In the genomic region with DNA sequence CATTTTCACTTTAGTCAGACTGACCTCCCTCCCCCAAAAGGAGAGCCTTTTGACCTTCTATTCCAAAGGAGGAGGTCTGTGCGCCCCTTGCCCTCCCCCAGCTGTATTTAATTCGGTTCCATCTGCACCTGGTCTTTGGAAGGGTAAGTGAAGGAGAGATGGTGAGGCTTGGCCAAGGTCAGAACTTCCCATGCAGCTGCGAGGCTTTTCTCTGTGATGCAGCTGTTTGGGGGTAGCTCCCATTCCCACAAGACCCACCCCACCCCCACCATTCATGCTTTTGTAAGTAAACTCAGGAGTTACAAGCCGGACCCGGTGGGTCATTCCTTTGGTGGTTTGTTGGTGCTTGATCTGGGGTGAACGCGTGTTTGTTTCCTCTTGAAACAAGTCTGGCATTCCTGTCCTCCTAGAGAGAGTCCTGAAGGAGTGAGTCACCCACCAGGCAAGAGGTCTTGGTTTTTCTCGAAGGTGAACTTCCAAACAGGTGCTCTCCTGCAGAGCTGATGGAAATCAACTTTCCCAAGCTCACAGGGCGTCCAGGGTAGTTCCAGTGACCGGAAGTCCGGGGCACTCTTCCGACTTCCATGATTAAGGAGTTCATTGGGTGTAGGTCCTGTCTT, we compare ENCODE assay signal across 24 mouse cellular contexts. TPM values are rescaled to one million over a fixed set of nuclear protein-coding genes. Genes with fewer than 3 reads are reported as not detected.
DNase-seq lines count a peak whose midpoint lies in the region; ATAC-seq lines count a peak whose summit lies in the region.
"Had no signal": no experiment of that assay in that cellular context is flagged by ENCODE, and none has a peak within 500 bp of the region (broad histone marks: within the 10 kb centered on the region; RNA-seq: fewer than 3 reads in every experiment).

No protein-coding gene starts in this region.

- H3K4me2 ChIP-seq in forebrain, embryonic 11.5 days (ENCODE audit: low read depth, low read length, severe bottlenecking): no peak overlapping the region
- no peak overlapping the region for H3K4me2 ChIP-seq in forebrain, embryonic 14.5 days (ENCODE audit: low read length)
- H3K4me2 ChIP-seq in limb, embryonic 11.5 days (ENCODE audit: low read depth, severe bottlenecking): no peak overlapping the region
- no peak overlapping the region for H3K4me2 ChIP-seq in intestine, embryonic 15.5 days (replicated peaks)
- H3K4me2 ChIP-seq in neural tube, embryonic 15.5 days: no peak overlapping the region
- H3K4me2 ChIP-seq: embryonic facial prominence, embryonic 12.5 days; liver, embryonic 11.5 days; midbrain, embryonic 11.5 days; neural tube, embryonic 13.5 days had no signal

- no peaks in the 10 kb centered on the region for H3K9me3 ChIP-seq in forebrain, embryonic 11.5 days (ENCODE audit: control insufficient read depth, low read length)
- H3K9me3 ChIP-seq in forebrain, embryonic 14.5 days (replicated peaks; ENCODE audit: control insufficient read depth, low read length): no peaks in the 10 kb centered on the region
- H3K9me3 ChIP-seq in limb, embryonic 11.5 days (ENCODE audit: control insufficient read depth, low read length): no peaks in the 10 kb centered on the region
- H3K9me3 ChIP-seq in intestine, embryonic 15.5 days: no peaks in the 10 kb centered on the region
- H3K9me3 ChIP-seq in neural tube, embryonic 15.5 days (replicated peaks): no peaks in the 10 kb centered on the region
- H3K9me3 ChIP-seq: embryonic facial prominence, embryonic 12.5 days; neural tube, embryonic 13.5 days had no signal

- H3K27ac ChIP-seq in forebrain, embryonic 11.5 days (ENCODE audit: low read depth, low read length): no peak overlapping the region
- no peak overlapping the region for H3K27ac ChIP-seq in forebrain, embryonic 14.5 days (ENCODE audit: low read depth, low read length)
- H3K27ac ChIP-seq in limb, embryonic 11.5 days (replicated peaks; ENCODE audit: low read depth, low read length): no peak overlapping the region
- no peak overlapping the region for H3K27ac ChIP-seq in intestine, embryonic 15.5 days
- H3K27ac ChIP-seq in neural tube, embryonic 15.5 days (replicated peaks): no peak overlapping the region
- H3K27ac ChIP-seq: embryonic facial prominence, embryonic 12.5 days; heart, adult 2 months; neural tube, embryonic 13.5 days had no signal

- H3K9ac ChIP-seq in forebrain, embryonic 11.5 days (ENCODE audit: low read length): no peak overlapping the region
- no peak overlapping the region for H3K9ac ChIP-seq in forebrain, embryonic 14.5 days (ENCODE audit: low read length)
- H3K9ac ChIP-seq in limb, embryonic 11.5 days (ENCODE audit: low read length): no peak overlapping the region
- H3K9ac ChIP-seq in intestine, embryonic 15.5 days: no peak overlapping the region
- no peak overlapping the region for H3K9ac ChIP-seq in neural tube, embryonic 15.5 days (replicated peaks)
- H3K9ac ChIP-seq: embryonic facial prominence, embryonic 12.5 days; neural tube, embryonic 13.5 days had no signal

- WGBS in forebrain, embryonic 11.5 days: 20% methylated on average over 12 of the region's 12 CpGs
- 28% methylated on average over 12 of the region's 12 CpGs for WGBS in forebrain, embryonic 14.5 days
- WGBS in limb, embryonic 11.5 days: 18% methylated on average over 12 of the region's 12 CpGs
- 34% methylated on average over 12 of the region's 12 CpGs for WGBS in intestine, embryonic 15.5 days
- WGBS in neural tube, embryonic 15.5 days: 31% methylated on average over 12 of the region's 12 CpGs

- H3K4me3 ChIP-seq in forebrain, embryonic 11.5 days (ENCODE audit: low read depth, low read length): no peak overlapping the region
- H3K4me3 ChIP-seq in forebrain, embryonic 14.5 days (ENCODE audit: low read depth, low read length): no peak overlapping the region
- H3K4me3 ChIP-seq in limb, embryonic 11.5 days (ENCODE audit: low read depth, low read length): no peak overlapping the region
- H3K4me3 ChIP-seq in intestine, embryonic 15.5 days (replicated peaks): no peak overlapping the region
- H3K4me3 ChIP-seq in neural tube, embryonic 15.5 days (replicated peaks): no peak overlapping the region
- H3K4me3 ChIP-seq: embryonic facial prominence, embryonic 12.5 days; heart, adult 2 months; neural tube, embryonic 13.5 days had no signal

- H3K27me3 ChIP-seq in forebrain, embryonic 11.5 days (ENCODE audit: control insufficient read depth, insufficient read depth, low read length): peaks cover 2% of the 10 kb centered on the region; the same call in 1 of the 2 replicates
- peaks cover 4% of the 10 kb centered on the region; the same call in 1 of the 2 replicates for H3K27me3 ChIP-seq in forebrain, embryonic 14.5 days (replicated peaks; ENCODE audit: control insufficient read depth, insufficient read depth, low read length)
- no peaks in the 10 kb centered on the region for H3K27me3 ChIP-seq in limb, embryonic 11.5 days (ENCODE audit: control insufficient read depth, insufficient read depth, low read length)
- H3K27me3 ChIP-seq in intestine, embryonic 15.5 days (replicated peaks): peaks cover 3% of the 10 kb centered on the region; the same call in 1 of the 2 replicates
- H3K27me3 ChIP-seq in neural tube, embryonic 15.5 days (replicated peaks): 0 out of 2 replicates have a peak, but pooled peaks cover 9% of the 10 kb centered on the region
- H3K27me3 ChIP-seq: CH12.LX; embryonic facial prominence, embryonic 12.5 days had no signal

- DNase-seq in forebrain, embryonic 11.5 days (ENCODE audit: low spot score): peak; percentile 46
- DNase-seq in forebrain, embryonic 14.5 days (ENCODE audit: low spot score): no peak
- DNase-seq in thymus, postnatal 0 days (ENCODE audit: low spot score): peak; percentile 26
- DNase-seq in thymus, postnatal 25 days: no peak
- peak; percentile 49 for DNase-seq in limb, embryonic 11.5 days (ENCODE audit: low spot score)
- no peak for DNase-seq in layer of hippocampus, postnatal 14 days (ENCODE audit: low spot score in 2 of 2)
- DNase-seq: adrenal gland, adult 2 months; cerebellum, postnatal 10 days; gastrocnemius, postnatal 14 days; heart, adult 2 months; kidney, adult 9 months; layer of hippocampus, postnatal 36 days; right cerebral cortex, postnatal 14 days had no signal

- no peak for ATAC-seq in forebrain, embryonic 11.5 days (replicated peaks; ENCODE audit: low FRiP score)
- ATAC-seq in forebrain, embryonic 14.5 days: no peak
- no peak for ATAC-seq in limb, embryonic 11.5 days (ENCODE audit: insufficient number of reproducible peaks, low FRiP score, low TSS enrichment, low read depth)
- ATAC-seq in intestine, embryonic 15.5 days: no peak
- no peak for ATAC-seq in neural tube, embryonic 15.5 days (ENCODE audit: low FRiP score)
- ATAC-seq: inflammation-experienced regulatory T-cells, adult 6 months had no signal

- peaks cover 2% of the 10 kb centered on the region; the same call in 1 of the 2 replicates for H3K4me1 ChIP-seq in forebrain, embryonic 11.5 days (replicated peaks; ENCODE audit: control insufficient read depth, insufficient read depth, low read length)
- H3K4me1 ChIP-seq in forebrain, embryonic 14.5 days (ENCODE audit: control insufficient read depth, insufficient read depth, low read length): peaks cover 4% of the 10 kb centered on the region; the same call in 1 of the 2 replicates
- peaks cover 11% of the 10 kb centered on the region for H3K4me1 ChIP-seq in limb, embryonic 11.5 days (ENCODE audit: control insufficient read depth, insufficient read depth, low read length)
- H3K4me1 ChIP-seq in intestine, embryonic 15.5 days (replicated peaks): peaks cover 8% of the 10 kb centered on the region; the same call in 1 of the 2 replicates
- H3K4me1 ChIP-seq in neural tube, embryonic 15.5 days: peaks cover 14% of the 10 kb centered on the region

- H3K36me3 ChIP-seq in forebrain, embryonic 11.5 days (ENCODE audit: control insufficient read depth, insufficient read depth, low read length): no peaks in the 10 kb centered on the region
- H3K36me3 ChIP-seq in forebrain, embryonic 14.5 days (ENCODE audit: control insufficient read depth, insufficient read depth, low read length): no peaks in the 10 kb centered on the region
- H3K36me3 ChIP-seq in limb, embryonic 11.5 days (ENCODE audit: control insufficient read depth, insufficient read depth, low read length): no peaks in the 10 kb centered on the region
- H3K36me3 ChIP-seq in intestine, embryonic 15.5 days: no peaks in the 10 kb centered on the region
- no peaks in the 10 kb centered on the region for H3K36me3 ChIP-seq in neural tube, embryonic 15.5 days
- H3K36me3 ChIP-seq: embryonic facial prominence, embryonic 12.5 days; neural tube, embryonic 13.5 days had no signal

RNA-seq across cellular contexts. Expression of gene Ldhb, which starts 3.9 kb away (rescaled TPM):
- polyA plus RNA-seq in forebrain, embryonic 11.5 days (2014; fragmentation: Nextera tagmentation; extraction: Ambion mirVana): 420 and 433 TPM in 2 replicates
- polyA plus RNA-seq in forebrain, embryonic 14.5 days (2014; fragmentation: Nextera tagmentation; extraction: Ambion mirVana): 544 and 576 TPM in 2 replicates
- 527 and 536 TPM in 2 replicates for polyA plus RNA-seq in thymus, postnatal 0 days (2015; fragmentation: Nextera tagmentation; extraction: Ambion mirVana)
- 521 and 564 TPM in 2 replicates for polyA plus RNA-seq in limb, embryonic 11.5 days (2014; fragmentation: Nextera tagmentation; extraction: Ambion mirVana)
- 93.1 and 100 TPM in 2 replicates for polyA plus RNA-seq in intestine, embryonic 15.5 days (2015; fragmentation: Nextera tagmentation; extraction: Ambion mirVana)
- total RNA-seq in layer of hippocampus, postnatal 14 days (2021): 100 to 1,000 TPM; 450 to 461 TPM
- polyA plus RNA-seq in neural tube, embryonic 15.5 days (2015; fragmentation: Nextera tagmentation; extraction: Ambion mirVana): 526 and 576 TPM in 2 replicates

RNA-seq across cellular contexts. Expression of gene Gys2, which starts 38.7 kb away (rescaled TPM):
- not detected in 2 replicates for polyA plus RNA-seq in forebrain, embryonic 11.5 days (2014; fragmentation: Nextera tagmentation; extraction: Ambion mirVana)
- polyA plus RNA-seq in forebrain, embryonic 14.5 days (2014; fragmentation: Nextera tagmentation; extraction: Ambion mirVana): not detected in 2 replicates
- polyA plus RNA-seq in thymus, postnatal 0 days (2015; fragmentation: Nextera tagmentation; extraction: Ambion mirVana): 0.67 and 0.88 TPM in 2 replicates
- not detected in 2 replicates for polyA plus RNA-seq in limb, embryonic 11.5 days (2014; fragmentation: Nextera tagmentation; extraction: Ambion mirVana)
- 0.97 and 1.4 TPM in 2 replicates for polyA plus RNA-seq in intestine, embryonic 15.5 days (2015; fragmentation: Nextera tagmentation; extraction: Ambion mirVana)
- total RNA-seq in layer of hippocampus, postnatal 14 days (2021): under 1 TPM in 1 of 2 experiments, not detected in 1; 0.23 TPM
- 0.38 TPM in 1 of 2 replicates, not detected in the other for polyA plus RNA-seq in neural tube, embryonic 15.5 days (2015; fragmentation: Nextera tagmentation; extraction: Ambion mirVana)
- total RNA-seq: CH12.LX; left cerebral cortex, postnatal 36 days had no signal
- polyA plus RNA-seq: embryonic facial prominence, embryonic 12.5 days; hindbrain, embryonic 11.5 days; inflammation-experienced regulatory T-cells, adult 6 months; lung, embryonic 16.5 days; neural tube, embryonic 13.5 days had no signal

RNA-seq across cellular contexts. Expression of gene Kcnj8, which starts 59.8 kb away (rescaled TPM):
- 4.0 and 5.5 TPM in 2 replicates for polyA plus RNA-seq in forebrain, embryonic 11.5 days (2014; fragmentation: Nextera tagmentation; extraction: Ambion mirVana)
- polyA plus RNA-seq in forebrain, embryonic 14.5 days (2014; fragmentation: Nextera tagmentation; extraction: Ambion mirVana): 15.0 TPM in 2 replicates
- polyA plus RNA-seq in thymus, postnatal 0 days (2015; fragmentation: Nextera tagmentation; extraction: Ambion mirVana): 11.2 and 12.1 TPM in 2 replicates
- 0.13 and 0.19 TPM in 2 replicates for polyA plus RNA-seq in limb, embryonic 11.5 days (2014; fragmentation: Nextera tagmentation; extraction: Ambion mirVana)
- 37.2 and 40.6 TPM in 2 replicates for polyA plus RNA-seq in intestine, embryonic 15.5 days (2015; fragmentation: Nextera tagmentation; extraction: Ambion mirVana)
- total RNA-seq in layer of hippocampus, postnatal 14 days (2021): 1 to 10 TPM; 2.8 to 4.1 TPM
- 13.6 and 19.7 TPM in 2 replicates for polyA plus RNA-seq in neural tube, embryonic 15.5 days (2015; fragmentation: Nextera tagmentation; extraction: Ambion mirVana)
- total RNA-seq: CH12.LX had no signal

Comparison
In these comparisons a context has a peak if more than half of its experiments do, and no peak if none do; other contexts are left out.
1. DNase-seq: peak in forebrain, embryonic 11.5 days (single experiment), thymus, postnatal 0 days (single experiment) and limb, embryonic 11.5 days (single experiment); none in forebrain, embryonic 14.5 days (single experiment), thymus, postnatal 25 days (single experiment) and layer of hippocampus, postnatal 14 days (0 of 2).